ENCODE assay signal across 28 mouse cellular contexts in genomic region chr15:102526111-102527002, GRCm38 (mm10). TPM values are rescaled to one million over a fixed set of nuclear protein-coding genes. Genes with fewer than 3 reads are reported as not detected.
A peak's percentile ranks its signal among the peaks of the same experiment; 100 is the strongest.
DNase-seq lines count a peak whose midpoint lies in the region; ATAC-seq lines count a peak whose summit lies in the region.
"Had no signal": no experiment of that assay in that cellular context is flagged by ENCODE, and none has a peak within 500 bp of the region (broad histone marks: within the 10 kb centered on the region; RNA-seq: fewer than 3 reads in every experiment).

No protein-coding gene starts in this region.

- peak; percentile 31 for DNase-seq in cerebellum, adult 9-10 months
- no peak for DNase-seq in cerebellum, adult 11-12 months
- DNase-seq in neural tube, embryonic 11.5 days (ENCODE audit: low spot score): peak; percentile 0
- DNase-seq in CD8-positive naive resting alpha-beta T cell, adult 2 months (ENCODE audit: low read depth in 2 of 2, low spot score in 2 of 2): peak; percentile 21 to 26
- DNase-seq in thymus, postnatal 36 days: peak; percentile 24 to 39
- DNase-seq in ovary, postnatal 10 days (ENCODE audit: low spot score): no peak
- DNase-seq: adrenal gland, adult 8-10 months; cerebellum, adult 8-10 months; gastrocnemius, postnatal 36 days; heart, postnatal 36 days; kidney, adult 8-10 months; kidney, postnatal 36 days; lung, adult 18-20 months; lung, postnatal 10 days had no signal

- H3K9me3 ChIP-seq in neural tube, embryonic 11.5 days (ENCODE audit: control insufficient read depth, low read length): no peaks in the 10 kb centered on the region
- no peaks in the 10 kb centered on the region for H3K9me3 ChIP-seq in neural tube, embryonic 15.5 days (replicated peaks)
- H3K9me3 ChIP-seq in kidney, embryonic 16.5 days (ENCODE audit: low read length): no peaks in the 10 kb centered on the region
- H3K9me3 ChIP-seq: embryonic facial prominence, embryonic 10.5 days; heart, embryonic 15.5 days; hindbrain, embryonic 13.5 days; limb, embryonic 13.5 days; liver, embryonic 12.5 days; midbrain, embryonic 10.5 days; neural tube, embryonic 13.5 days had no signal

- H3K9ac ChIP-seq in neural tube, embryonic 11.5 days (ENCODE audit: low read length): no peak overlapping the region
- H3K9ac ChIP-seq in neural tube, embryonic 15.5 days (replicated peaks): no peak overlapping the region
- H3K9ac ChIP-seq in kidney, embryonic 16.5 days (replicated peaks; ENCODE audit: low read length): no peak overlapping the region
- H3K9ac ChIP-seq: heart, embryonic 15.5 days; hindbrain, embryonic 13.5 days; limb, embryonic 13.5 days; liver, embryonic 12.5 days; neural tube, embryonic 13.5 days had no signal

- 85% methylated on average over 6 of the region's 6 CpGs for WGBS in neural tube, embryonic 11.5 days
- WGBS in neural tube, embryonic 15.5 days: 86% methylated on average over 6 of the region's 6 CpGs
- 70% methylated on average over 6 of the region's 6 CpGs for whole genome bisulfite sequencing in kidney, embryonic 16.5 days

- H3K4me1 ChIP-seq in neural tube, embryonic 11.5 days (ENCODE audit: control insufficient read depth, insufficient read depth, low read length): no peaks in the 10 kb centered on the region
- peaks cover 20% of the 10 kb centered on the region for H3K4me1 ChIP-seq in neural tube, embryonic 15.5 days
- H3K4me1 ChIP-seq in kidney, embryonic 16.5 days (ENCODE audit: insufficient read depth, low read length): no peaks in the 10 kb centered on the region
- H3K4me1 ChIP-seq: embryonic facial prominence, embryonic 10.5 days; heart, embryonic 15.5 days; limb, embryonic 13.5 days; midbrain, embryonic 10.5 days had no signal

- H3K4me3 ChIP-seq in neural tube, embryonic 11.5 days (ENCODE audit: low read depth, low read length): no peak overlapping the region
- H3K4me3 ChIP-seq in neural tube, embryonic 15.5 days (replicated peaks): no peak overlapping the region
- H3K4me3 ChIP-seq in kidney, embryonic 16.5 days (ENCODE audit: low read length): no peak overlapping the region
- H3K4me3 ChIP-seq: embryonic facial prominence, embryonic 10.5 days; heart, embryonic 15.5 days; hindbrain, embryonic 13.5 days; limb, embryonic 13.5 days; liver, embryonic 12.5 days; midbrain, embryonic 10.5 days; neural tube, embryonic 13.5 days had no signal

- H3K36me3 ChIP-seq in neural tube, embryonic 11.5 days (ENCODE audit: control insufficient read depth, insufficient read depth, low read length): peaks cover 9% of the 10 kb centered on the region
- H3K36me3 ChIP-seq in neural tube, embryonic 15.5 days: peaks cover 56% of the 10 kb centered on the region
- H3K36me3 ChIP-seq in kidney, embryonic 16.5 days (ENCODE audit: insufficient read depth, low read length): peaks cover 54% of the 10 kb centered on the region

- H3K27me3 ChIP-seq in neural tube, embryonic 11.5 days (ENCODE audit: control insufficient read depth, insufficient read depth, low read length): no peaks in the 10 kb centered on the region
- no peaks in the 10 kb centered on the region for H3K27me3 ChIP-seq in neural tube, embryonic 15.5 days (replicated peaks)
- no peaks in the 10 kb centered on the region for H3K27me3 ChIP-seq in kidney, embryonic 16.5 days (ENCODE audit: insufficient read depth, low read length)
- H3K27me3 ChIP-seq: heart, embryonic 15.5 days; hindbrain, embryonic 13.5 days; limb, embryonic 13.5 days; liver, embryonic 12.5 days; neural tube, embryonic 13.5 days had no signal

- ATAC-seq in neural tube, embryonic 11.5 days (ENCODE audit: insufficient read depth, low FRiP score, low TSS enrichment): no peak
- ATAC-seq in neural tube, embryonic 15.5 days (ENCODE audit: low FRiP score): no peak
- no peak for ATAC-seq in kidney, embryonic 16.5 days (ENCODE audit: low FRiP score, low TSS enrichment)
- ATAC-seq: activated CD4-positive, CD25-positive, alpha-beta regulatory T cell, adult 4 months; forebrain, embryonic 16.5 days; liver, embryonic 12.5 days had no signal

- H3K27ac ChIP-seq in neural tube, embryonic 11.5 days (ENCODE audit: low read depth, low read length): no peak overlapping the region
- H3K27ac ChIP-seq in neural tube, embryonic 15.5 days (replicated peaks): no peak overlapping the region
- H3K27ac ChIP-seq in kidney, embryonic 16.5 days (ENCODE audit: low read length): no peak overlapping the region
- H3K27ac ChIP-seq: embryonic facial prominence, embryonic 10.5 days; heart, embryonic 15.5 days; hindbrain, embryonic 13.5 days; limb, embryonic 13.5 days; liver, embryonic 12.5 days; midbrain, embryonic 10.5 days; neural tube, embryonic 13.5 days; stomach, postnatal 0 days had no signal

- H3K4me2 ChIP-seq in neural tube, embryonic 11.5 days (ENCODE audit: low read depth): no peak overlapping the region
- no peak overlapping the region for H3K4me2 ChIP-seq in neural tube, embryonic 15.5 days
- H3K4me2 ChIP-seq in kidney, embryonic 16.5 days (replicated peaks; ENCODE audit: low read depth, low read length): no peak overlapping the region
- H3K4me2 ChIP-seq: heart, embryonic 15.5 days; hindbrain, embryonic 13.5 days; limb, embryonic 13.5 days; liver, embryonic 12.5 days; neural tube, embryonic 13.5 days had no signal

RNA-seq across cellular contexts. Expression of gene Npff, which starts 1.6 kb away (rescaled TPM):
- polyA plus RNA-seq in neural tube, embryonic 11.5 days (2014; fragmentation: Nextera tagmentation; extraction: Ambion mirVana): 3.0 and 3.4 TPM in 2 replicates
- polyA plus RNA-seq in neural tube, embryonic 15.5 days (2015; fragmentation: Nextera tagmentation; extraction: Ambion mirVana): 13.9 and 14.0 TPM in 2 replicates
- 2.0 and 2.9 TPM in 2 replicates for polyA plus RNA-seq in kidney, embryonic 16.5 days (2015; fragmentation: Nextera tagmentation; extraction: Ambion mirVana)

RNA-seq across cellular contexts. Expression of gene Tarbp2, which starts 8.4 kb away (rescaled TPM):
- 103 and 105 TPM in 2 replicates for polyA plus RNA-seq in neural tube, embryonic 11.5 days (2014; fragmentation: Nextera tagmentation; extraction: Ambion mirVana)
- 93.7 and 98.4 TPM in 2 replicates for polyA plus RNA-seq in neural tube, embryonic 15.5 days (2015; fragmentation: Nextera tagmentation; extraction: Ambion mirVana)
- 95.6 and 99.3 TPM in 2 replicates for polyA plus RNA-seq in kidney, embryonic 16.5 days (2015; fragmentation: Nextera tagmentation; extraction: Ambion mirVana)

RNA-seq across cellular contexts. Expression of gene Map3k12, which starts 9.5 kb away (rescaled TPM):
- polyA plus RNA-seq in neural tube, embryonic 11.5 days (2014; fragmentation: Nextera tagmentation; extraction: Ambion mirVana): 24.8 and 26.1 TPM in 2 replicates
- polyA plus RNA-seq in neural tube, embryonic 15.5 days (2015; fragmentation: Nextera tagmentation; extraction: Ambion mirVana): 49.1 and 57.4 TPM in 2 replicates
- 17.2 and 19.5 TPM in 2 replicates for polyA plus RNA-seq in kidney, embryonic 16.5 days (2015; fragmentation: Nextera tagmentation; extraction: Ambion mirVana)

RNA-seq across cellular contexts. Expression of gene Gm10337, which starts 22.8 kb away (rescaled TPM):
- polyA plus RNA-seq in neural tube, embryonic 11.5 days (2014; fragmentation: Nextera tagmentation; extraction: Ambion mirVana): 4.1 and 10.3 TPM in 2 replicates
- 6.2 and 6.4 TPM in 2 replicates for polyA plus RNA-seq in neural tube, embryonic 15.5 days (2015; fragmentation: Nextera tagmentation; extraction: Ambion mirVana)
- polyA plus RNA-seq in kidney, embryonic 16.5 days (2015; fragmentation: Nextera tagmentation; extraction: Ambion mirVana): 6.7 TPM in 1 of 2 replicates, not detected in the other
- polyA plus RNA-seq: activated CD4-positive, CD25-positive, alpha-beta regulatory T cell, adult 4 months; cortical plate, adult 2 months; liver, embryonic 12.5 days; midbrain, embryonic 10.5 days; stomach, postnatal 0 days; urinary bladder, adult 2 months had no signal

RNA-seq across cellular contexts. Expression of gene Pcbp2, which starts 56.0 kb away (rescaled TPM):
- polyA plus RNA-seq in neural tube, embryonic 11.5 days (2014; fragmentation: Nextera tagmentation; extraction: Ambion mirVana): 220 and 232 TPM in 2 replicates
- polyA plus RNA-seq in neural tube, embryonic 15.5 days (2015; fragmentation: Nextera tagmentation; extraction: Ambion mirVana): 117 and 143 TPM in 2 replicates
- 209 and 212 TPM in 2 replicates for polyA plus RNA-seq in kidney, embryonic 16.5 days (2015; fragmentation: Nextera tagmentation; extraction: Ambion mirVana)

Comparison
In these comparisons a context has a peak if more than half of its experiments do, and no peak if none do; other contexts are left out.
1. DNase-seq: peak in cerebellum, adult 9-10 months (single experiment), neural tube, embryonic 11.5 days (single experiment), CD8-positive naive resting alpha-beta T cell, adult 2 months (2 of 2) and thymus, postnatal 36 days (2 of 2); none in cerebellum, adult 11-12 months (single experiment) and ovary, postnatal 10 days (single experiment).